Mouse (Mus musculus): ENCODE measurements around the gene Mfsd12. TPM values are rescaled to one million over a fixed set of nuclear protein-coding genes. Genes with fewer than 3 reads are reported as not detected.
A peak's percentile ranks its signal among the peaks of the same experiment; 100 is the strongest.

Gene Mfsd12
- polyA plus RNA-seq (2015; fragmentation: Nextera tagmentation; extraction: Ambion mirVana): 15.0 and 16.5 TPM in 2 replicates

DNA sequence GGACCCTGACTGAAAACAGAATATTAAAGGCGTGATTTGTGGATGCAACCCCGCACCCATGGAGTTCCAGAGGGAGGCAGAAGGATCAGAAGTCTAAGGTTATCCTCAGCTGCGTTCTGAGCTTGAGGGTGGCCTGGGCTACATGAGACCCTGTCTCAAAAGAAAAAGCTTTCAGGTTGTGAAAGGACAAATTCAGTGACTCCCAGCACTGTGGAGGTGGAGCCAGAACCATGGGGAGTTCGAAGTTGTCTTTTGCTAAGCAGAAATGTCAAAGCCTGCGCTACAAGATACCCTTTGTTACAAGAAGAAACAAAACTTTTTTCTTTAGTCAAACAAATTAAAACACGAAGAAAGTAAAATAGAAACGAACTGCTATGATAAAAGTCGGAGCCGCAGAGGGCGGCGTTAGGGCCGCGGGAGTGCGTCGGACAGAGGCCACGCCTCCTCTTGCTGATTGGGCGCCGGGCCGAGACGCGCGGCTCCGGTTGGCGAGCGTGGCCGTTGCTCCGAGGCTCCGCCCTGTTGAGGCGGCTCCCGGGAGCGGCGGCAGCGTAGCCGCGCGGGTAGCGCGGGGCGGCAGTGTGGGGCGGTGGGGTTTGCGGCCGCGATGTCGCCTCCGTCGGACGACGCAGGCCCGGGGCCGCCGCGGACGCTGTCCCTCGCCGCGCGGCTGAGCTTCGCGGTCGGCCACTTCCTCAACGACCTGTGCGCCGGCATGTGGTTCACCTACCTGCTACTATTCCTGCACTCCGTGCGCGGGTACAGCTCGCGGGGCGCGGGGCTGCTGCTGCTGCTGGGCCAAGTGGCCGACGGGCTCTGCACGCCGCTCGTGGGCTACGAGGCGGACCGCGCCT, at the start of gene Mfsd12:
Gene Mfsd12, plus strand, starts transcription at position 501 of the 854 bp plus-strand sequence.
- H3K27me3 ChIP-seq: no peaks in the 10 kb centered on the region
- H3K4me3 ChIP-seq (replicated peaks): peak within 1 kb of the TSS; percentile 97
- peaks cover 84% of the 10 kb centered on the region for H3K4me1 ChIP-seq (replicated peaks)
- no peaks in the 10 kb centered on the region for H3K9me3 ChIP-seq (replicated peaks)
- H3K9ac ChIP-seq: peak within 1 kb of the TSS; percentile 100
- H3K36me3 ChIP-seq (replicated peaks): peaks cover 29% of the 10 kb centered on the region
- H3K4me2 ChIP-seq: peak within 1 kb of the TSS; percentile 97
- 1% methylated on average over 75 of the region's 79 CpGs for WGBS (ENCODE audit: insufficient replicate concordance)
- H3K27ac ChIP-seq (replicated peaks): peak within 1 kb of the TSS; percentile 96
- peak; percentile 85 for ATAC-seq (ENCODE audit: insufficient read depth)

DNA sequence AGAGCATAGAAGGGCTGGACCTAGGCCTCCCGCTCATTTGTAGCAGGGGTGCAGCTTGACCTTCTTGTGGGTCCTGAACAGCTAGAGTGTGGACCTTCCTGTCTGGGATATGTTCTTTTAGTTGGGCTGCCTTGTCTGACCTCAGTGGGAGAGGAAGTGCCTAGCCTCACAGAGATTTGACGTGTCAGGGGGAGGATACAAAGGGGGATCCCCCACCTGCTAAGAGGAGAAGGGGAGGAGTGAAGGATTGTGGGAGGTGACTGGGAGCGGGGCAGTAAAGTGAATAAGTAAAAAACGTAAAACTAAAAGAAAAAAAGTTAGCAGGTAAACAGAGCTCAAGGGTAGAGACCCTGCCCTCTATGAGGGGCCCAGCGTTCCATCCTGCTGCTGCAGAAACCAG, 47.7 kb upstream of the Mfsd12 start:
- no peak overlapping the region for H3K4me3 ChIP-seq (replicated peaks)
- WGBS (ENCODE audit: insufficient replicate concordance): 71% methylated on average over 5 of the region's 5 CpGs
- no peak overlapping the region for H3K4me2 ChIP-seq
- no peaks in the 10 kb centered on the region for H3K9me3 ChIP-seq (replicated peaks)
- no peak for ATAC-seq (ENCODE audit: insufficient read depth)
- H3K36me3 ChIP-seq (replicated peaks): peaks cover 90% of the 10 kb centered on the region
- H3K4me1 ChIP-seq (replicated peaks): peaks cover 6% of the 10 kb centered on the region
- H3K27me3 ChIP-seq: no peaks in the 10 kb centered on the region
- H3K27ac ChIP-seq (replicated peaks): no peak overlapping the region
- no peak overlapping the region for H3K9ac ChIP-seq

DNA sequence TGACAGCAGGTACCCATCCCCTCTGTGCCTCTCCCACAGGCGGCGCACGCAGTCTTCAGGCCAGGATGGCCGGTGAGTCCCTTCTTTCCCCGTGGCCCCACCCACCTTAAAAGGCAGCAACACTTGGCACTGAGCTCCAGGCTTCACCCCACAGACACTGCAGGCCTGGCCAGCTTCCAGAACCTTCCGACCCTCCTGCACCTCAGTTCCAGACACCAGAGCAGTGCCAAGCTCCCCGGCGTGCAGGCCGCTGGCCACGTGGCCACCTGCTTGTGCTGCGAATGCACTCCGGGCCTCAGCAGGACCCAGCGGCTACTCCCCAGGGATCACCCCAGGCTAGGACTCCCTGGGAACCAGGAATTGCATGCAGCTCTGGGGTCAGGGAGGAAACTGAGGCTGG, 43.7 kb upstream of the Mfsd12 start:
- Histone ChIP-seq H3K27ac (replicated peaks) (no peak overlapping the region), H3K4me3 (replicated peaks) (no peak overlapping the region), H3K9ac (no peak overlapping the region; the same call in 1 of the 2 replicates), H3K4me1 (replicated peaks) (peaks cover 30% of the 10 kb centered on the region), H3K27me3 (no peaks in the 10 kb centered on the region), H3K9me3 (replicated peaks) (no peaks in the 10 kb centered on the region), H3K36me3 (replicated peaks) (peaks cover 87% of the 10 kb centered on the region), H3K4me2 (no peak overlapping the region)
- ATAC-seq (ENCODE audit: insufficient read depth): no peak
- WGBS (ENCODE audit: insufficient replicate concordance): 85% methylated on average over 13 of the region's 13 CpGs

DNA sequence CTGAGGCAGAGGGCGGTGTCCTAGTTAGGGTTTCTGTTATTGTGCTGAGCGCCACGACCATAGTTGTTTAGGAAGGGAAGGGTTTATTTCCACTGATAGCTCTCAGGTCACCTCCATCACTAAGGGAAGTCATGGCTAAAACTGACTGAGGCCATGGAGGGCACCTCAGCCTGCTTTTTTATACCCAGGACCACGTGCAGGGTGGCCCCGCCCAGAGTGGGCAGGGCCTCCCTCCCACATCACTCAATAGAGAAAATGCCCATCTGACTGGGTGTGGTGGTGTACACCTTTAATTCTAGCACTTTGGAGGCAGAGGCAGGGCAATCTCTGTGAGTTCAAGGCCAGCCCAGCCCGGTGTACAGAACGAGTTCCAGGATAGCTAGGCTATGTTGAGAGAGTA, 43.1 kb upstream of the Mfsd12 start:
- 68% methylated on average over 7 of the region's 7 CpGs for WGBS (ENCODE audit: insufficient replicate concordance)
- H3K4me1 ChIP-seq (replicated peaks): peaks cover 37% of the 10 kb centered on the region
- H3K4me3 ChIP-seq (replicated peaks): no peak overlapping the region
- no peak overlapping the region for H3K9ac ChIP-seq
- H3K27ac ChIP-seq (replicated peaks): no peak overlapping the region
- no peak for ATAC-seq (ENCODE audit: insufficient read depth)
- H3K27me3 ChIP-seq: no peaks in the 10 kb centered on the region
- H3K36me3 ChIP-seq (replicated peaks): peaks cover 81% of the 10 kb centered on the region
- no peaks in the 10 kb centered on the region for H3K9me3 ChIP-seq (replicated peaks)
- no peak overlapping the region for H3K4me2 ChIP-seq

DNA sequence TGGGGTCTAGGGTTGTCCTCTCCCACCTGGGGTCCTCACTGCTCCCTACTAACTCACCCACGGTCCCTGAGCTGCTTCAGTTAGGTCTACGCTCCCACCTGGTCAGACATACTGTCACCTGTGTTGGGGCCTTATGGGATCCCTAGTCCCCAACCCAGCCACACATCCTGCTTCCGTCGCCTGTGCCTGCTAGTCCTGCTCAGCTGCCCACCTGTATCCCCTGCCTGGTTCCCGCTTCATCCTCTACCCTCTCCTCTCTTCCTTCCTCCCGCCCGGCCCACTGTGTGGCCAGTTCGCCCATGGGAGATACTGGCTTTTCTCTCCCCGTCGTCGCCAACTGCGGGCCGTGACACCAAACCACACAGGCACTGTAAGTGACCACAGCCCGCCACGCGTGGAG, 41.7 kb upstream of the Mfsd12 start:
- Histone ChIP-seq H3K9me3 (replicated peaks) (no peaks in the 10 kb centered on the region), H3K36me3 (replicated peaks) (peaks cover 67% of the 10 kb centered on the region)

DNA sequence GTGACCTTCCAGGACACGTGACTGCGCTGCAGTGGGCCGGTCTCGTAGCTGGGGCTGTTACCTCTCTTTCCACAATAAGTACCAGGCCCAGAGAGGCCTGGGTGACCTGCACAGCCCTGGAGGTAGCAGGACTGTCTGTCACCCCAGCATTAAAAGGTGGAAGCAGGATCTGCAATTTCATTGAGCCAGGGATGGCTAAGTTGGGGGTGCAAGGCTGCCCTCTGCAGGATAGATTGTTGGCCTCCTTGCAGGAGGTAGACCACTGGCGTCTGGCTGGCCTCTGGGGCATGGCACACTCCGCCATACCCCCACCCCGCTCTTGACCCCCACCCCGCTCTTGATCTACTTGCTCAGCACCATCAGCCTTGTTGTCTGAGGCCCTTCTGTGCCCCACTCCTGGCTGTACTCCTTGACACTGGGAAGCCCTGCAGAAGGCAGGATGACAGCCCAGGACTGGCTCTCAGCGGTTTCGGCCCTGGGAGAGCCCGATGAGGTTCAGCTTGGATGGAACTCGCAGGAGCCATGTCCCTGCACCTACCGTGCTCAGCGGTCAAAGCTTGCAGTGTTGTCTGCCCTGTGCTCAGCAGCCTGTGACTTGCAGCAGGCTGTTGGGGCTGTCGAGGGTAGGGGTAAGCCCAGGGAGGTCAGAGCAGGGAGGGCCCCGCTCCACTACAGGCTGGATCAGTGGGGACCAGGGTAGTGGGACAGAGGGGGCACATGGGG, 40.8 kb upstream of the Mfsd12 start:
- peaks cover 47% of the 10 kb centered on the region for H3K4me1 ChIP-seq (replicated peaks)
- H3K27ac ChIP-seq (replicated peaks): no peak overlapping the region
- H3K9ac ChIP-seq: peak overlapping the region; percentile 49; the same call in 1 of the 2 replicates
- H3K4me2 ChIP-seq: peak overlapping the region; percentile 68
- H3K36me3 ChIP-seq (replicated peaks): peaks cover 58% of the 10 kb centered on the region
- no peaks in the 10 kb centered on the region for H3K27me3 ChIP-seq
- ATAC-seq (ENCODE audit: insufficient read depth): no peak
- no peaks in the 10 kb centered on the region for H3K9me3 ChIP-seq (replicated peaks)
- 59% methylated on average over 16 of the region's 16 CpGs for WGBS (ENCODE audit: insufficient replicate concordance)
- peak overlapping the region; percentile 33; the same call in 1 of the 2 replicates for H3K4me3 ChIP-seq (replicated peaks)

More for the DNA sequence above, 41.7 kb upstream of the Mfsd12 start:
- ATAC-seq (ENCODE audit: insufficient read depth): no peak
- Histone ChIP-seq H3K27ac (replicated peaks) (no peak overlapping the region), H3K4me1 (replicated peaks) (peaks cover 46% of the 10 kb centered on the region), H3K4me3 (replicated peaks) (no peak overlapping the region), H3K9ac (no peak overlapping the region), H3K4me2 (no peak overlapping the region), H3K27me3 (no peaks in the 10 kb centered on the region)
- WGBS (ENCODE audit: insufficient replicate concordance): 84% methylated on average over 16 of the region's 16 CpGs

DNA sequence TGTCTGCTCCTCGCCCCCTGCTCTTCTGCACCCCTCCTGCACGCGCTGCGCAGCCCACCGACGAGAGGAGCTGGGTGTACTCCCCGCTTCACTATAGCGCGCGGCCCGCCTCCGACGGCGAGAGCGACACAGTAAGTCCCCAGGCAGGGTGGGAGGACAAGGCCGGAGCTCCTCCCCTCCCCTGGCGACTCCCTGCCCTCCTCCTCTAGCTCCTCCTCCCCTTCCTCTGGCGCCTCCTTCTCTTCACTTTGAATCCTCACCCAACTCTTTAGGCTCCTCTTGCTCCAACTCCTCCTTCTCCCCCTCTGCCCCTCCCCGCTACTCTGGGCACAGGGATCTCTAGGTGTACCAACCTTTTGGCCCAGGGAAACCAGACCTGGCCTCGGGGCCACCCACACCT, 40.0 kb upstream of the Mfsd12 start:
- H3K4me1 ChIP-seq (replicated peaks): peaks cover 54% of the 10 kb centered on the region
- no peaks in the 10 kb centered on the region for H3K9me3 ChIP-seq (replicated peaks)
- peak overlapping the region; percentile 68 for H3K4me2 ChIP-seq
- H3K27me3 ChIP-seq: no peaks in the 10 kb centered on the region
- 27% methylated on average over 20 of the region's 20 CpGs for WGBS (ENCODE audit: insufficient replicate concordance)
- ATAC-seq (ENCODE audit: insufficient read depth): no peak
- no peak overlapping the region for H3K27ac ChIP-seq (replicated peaks)
- H3K4me3 ChIP-seq (replicated peaks): peak overlapping the region; percentile 33; the same call in 1 of the 2 replicates
- H3K9ac ChIP-seq: peak overlapping the region; percentile 49; the same call in 1 of the 2 replicates
- H3K36me3 ChIP-seq (replicated peaks): peaks cover 53% of the 10 kb centered on the region

DNA sequence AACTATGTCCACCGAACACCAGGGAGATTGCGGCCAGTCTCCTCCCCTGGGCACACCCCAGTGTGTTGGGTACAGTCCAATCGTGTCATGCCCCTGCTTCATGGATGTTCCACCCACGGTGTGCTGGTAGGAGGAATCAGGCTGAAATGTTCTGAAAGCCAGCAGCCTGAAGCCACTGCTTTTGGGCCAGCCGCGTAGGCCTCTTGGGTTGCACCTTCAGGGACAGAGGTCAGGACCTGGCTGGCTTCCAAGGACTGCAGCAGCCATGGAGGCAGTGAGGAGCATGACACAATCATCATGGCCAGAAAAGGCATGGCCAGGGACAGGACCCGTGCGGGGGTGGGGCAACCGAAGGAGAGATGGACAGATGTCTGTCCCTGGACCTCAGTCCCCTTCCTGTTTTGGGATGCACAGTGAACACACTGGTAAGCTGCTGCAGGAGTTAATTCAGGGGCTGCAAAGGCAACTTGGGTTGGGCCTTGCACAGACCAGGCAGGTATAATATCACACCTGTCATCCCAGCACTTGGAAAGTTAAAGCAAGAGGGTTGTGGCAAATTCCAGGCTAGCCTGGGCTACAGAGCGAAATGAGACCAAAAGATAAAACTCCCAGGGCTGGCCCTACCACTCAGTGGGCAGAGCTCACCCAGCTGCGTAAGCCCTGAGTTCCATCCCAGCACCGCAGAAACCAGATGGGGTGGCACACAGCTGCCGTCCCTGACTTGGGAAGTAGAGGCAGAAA, 38.5 kb upstream of the Mfsd12 start:
- Histone ChIP-seq H3K4me1 (replicated peaks) (peaks cover 63% of the 10 kb centered on the region), H3K9ac (no peak overlapping the region)

DNA sequence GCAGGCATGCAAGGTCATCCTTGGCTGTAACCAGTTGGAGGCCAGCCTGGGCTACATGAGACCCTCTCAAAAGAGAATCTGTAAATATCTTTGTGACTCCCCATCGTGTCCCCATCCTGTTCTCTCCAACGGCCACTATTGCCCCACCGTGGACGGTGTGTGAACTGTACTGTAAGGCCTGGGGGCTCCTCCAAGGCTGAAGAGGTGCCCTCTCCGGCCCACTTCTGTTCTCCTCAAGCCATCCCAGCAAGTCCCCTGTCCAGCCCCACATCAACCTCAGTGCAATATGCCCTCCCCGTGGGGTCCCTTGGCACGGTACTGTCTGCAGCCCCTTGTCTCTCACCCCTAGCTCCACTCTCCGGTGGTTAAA, 38.0 kb upstream of the Mfsd12 start:
- Histone ChIP-seq H3K36me3 (replicated peaks) (peaks cover 53% of the 10 kb centered on the region), H3K4me1 (replicated peaks) (peaks cover 63% of the 10 kb centered on the region)

More for the DNA sequence above, 38.5 kb upstream of the Mfsd12 start:
- no peaks in the 10 kb centered on the region for H3K27me3 ChIP-seq
- H3K9me3 ChIP-seq (replicated peaks): no peaks in the 10 kb centered on the region
- peaks cover 53% of the 10 kb centered on the region for H3K36me3 ChIP-seq (replicated peaks)
- H3K27ac ChIP-seq (replicated peaks): peak overlapping the region; percentile 92
- no peak overlapping the region for H3K4me3 ChIP-seq (replicated peaks)
- peak overlapping the region; percentile 87 for H3K4me2 ChIP-seq
- WGBS (ENCODE audit: insufficient replicate concordance): 79% methylated on average over 13 of the region's 13 CpGs
- no peak for ATAC-seq (ENCODE audit: insufficient read depth)

DNA sequence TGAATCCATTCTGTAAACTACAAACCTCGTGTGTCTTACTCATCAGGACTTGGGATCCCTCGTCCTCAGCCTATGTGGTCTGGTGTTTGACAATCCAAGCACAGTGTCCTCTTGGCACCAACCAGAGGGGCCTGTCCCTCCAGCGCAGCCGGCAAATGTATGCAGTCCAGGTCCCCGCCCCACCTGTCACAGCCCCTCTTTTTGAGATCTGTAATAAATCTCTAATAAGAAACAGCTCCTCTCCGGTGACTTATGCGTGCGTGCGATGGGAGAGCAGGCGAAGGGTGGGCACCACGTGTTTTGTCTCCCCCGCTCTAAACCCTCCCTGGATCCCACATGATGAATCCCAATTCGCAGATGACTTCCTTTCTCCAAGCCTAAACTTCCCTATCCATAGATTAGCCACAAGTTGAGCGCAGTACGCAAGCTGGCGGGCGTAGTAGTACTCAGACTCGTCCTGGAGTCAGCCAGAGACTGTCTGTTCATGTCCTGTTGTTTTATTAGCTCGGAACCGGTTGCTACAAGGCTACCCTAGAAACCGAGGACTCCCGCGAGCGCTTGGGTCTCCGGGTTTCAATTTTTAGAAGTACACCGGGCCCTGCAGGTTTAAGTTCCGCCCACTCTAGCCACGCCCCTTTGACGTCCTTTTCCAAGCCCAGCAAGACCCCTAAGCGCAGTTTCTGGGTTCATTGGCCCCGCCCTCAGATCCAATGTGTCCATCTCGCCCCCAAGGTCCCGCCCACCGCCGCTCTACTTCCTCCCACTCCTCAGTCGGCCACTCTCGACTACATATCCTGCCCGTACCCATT, 37.3 kb upstream of the Mfsd12 start:
- Histone ChIP-seq H3K4me2 (peak overlapping the region; percentile 87), H3K9me3 (replicated peaks) (no peaks in the 10 kb centered on the region), H3K9ac (peak overlapping the region; percentile 52), H3K4me1 (replicated peaks) (peaks cover 63% of the 10 kb centered on the region), H3K36me3 (replicated peaks) (peaks cover 53% of the 10 kb centered on the region), H3K27ac (replicated peaks) (peak overlapping the region; percentile 92), H3K4me3 (replicated peaks) (peak overlapping the region; percentile 94), H3K27me3 (no peaks in the 10 kb centered on the region)
- 1% methylated on average over 38 of the region's 38 CpGs for WGBS (ENCODE audit: insufficient replicate concordance)
- ATAC-seq (ENCODE audit: insufficient read depth): no peak

More for the DNA sequence above, 38.0 kb upstream of the Mfsd12 start:
- peak overlapping the region; percentile 52 for H3K9ac ChIP-seq
- H3K4me3 ChIP-seq (replicated peaks): peak overlapping the region; percentile 94
- 26% methylated on average over 8 of the region's 8 CpGs for WGBS (ENCODE audit: insufficient replicate concordance)
- no peaks in the 10 kb centered on the region for H3K9me3 ChIP-seq (replicated peaks)
- no peak for ATAC-seq (ENCODE audit: insufficient read depth)
- no peaks in the 10 kb centered on the region for H3K27me3 ChIP-seq
- peak overlapping the region; percentile 92 for H3K27ac ChIP-seq (replicated peaks)
- peak overlapping the region; percentile 87 for H3K4me2 ChIP-seq

All from liver, embryonic 15.5 days (tissue).